ENCODE assay signal across 14 mouse cellular contexts in the genomic region with DNA sequence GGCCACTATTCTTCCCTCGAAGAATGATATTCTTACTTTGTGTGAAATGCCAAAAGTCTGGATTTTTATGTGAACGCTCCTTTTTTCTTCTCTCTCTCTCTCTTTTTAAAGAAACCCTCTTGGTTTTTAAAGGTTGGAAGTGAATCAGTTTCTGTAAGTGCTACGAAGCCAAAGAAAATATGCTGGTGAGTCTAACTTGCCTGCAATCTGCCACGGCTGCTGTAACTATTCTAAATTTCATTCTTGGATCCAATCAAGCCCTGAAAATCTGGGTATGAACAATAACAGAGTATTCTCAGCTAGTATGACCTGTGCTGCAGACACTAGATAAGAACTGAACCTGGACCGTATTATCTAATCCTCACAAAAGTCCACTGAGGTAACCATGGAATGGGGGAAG. TPM values are rescaled to one million over a fixed set of nuclear protein-coding genes. Genes with fewer than 3 reads are reported as not detected.
A peak's percentile ranks its signal among the peaks of the same experiment; 100 is the strongest.
DNase-seq lines count a peak whose midpoint lies in the region; ATAC-seq and TF ChIP-seq lines count a peak whose summit lies in the region.
"Had no signal": no experiment of that assay in that cellular context is flagged by ENCODE, and none has a peak within 500 bp of the region (broad histone marks: within the 10 kb centered on the region; RNA-seq: fewer than 3 reads in every experiment).

No protein-coding gene starts in this region.

- DNase-seq in forebrain, embryonic 11.5 days (ENCODE audit: low spot score): no peak
- no peak for DNase-seq in left cerebral cortex, adult 2 months (ENCODE audit: extremely low spot score in 1 of 2, low spot score in 2 of 2)
- no peak for DNase-seq in left cerebral cortex, adult 11 months (ENCODE audit: low spot score)
- peak; percentile 43 for DNase-seq in NIH3T3 (ENCODE audit: low read depth)
- DNase-seq in forebrain, postnatal 0 days: peak; percentile 67
- no peak for DNase-seq in urinary bladder, adult 2 months (ENCODE audit: low spot score)
- no peak for DNase-seq in left cerebral cortex, postnatal 36 days (ENCODE audit: low spot score in 2 of 2)
- DNase-seq: right cerebral cortex, postnatal 14 days; thymus, postnatal 36 days had no signal

- no peak overlapping the region for H3K4me2 ChIP-seq in forebrain, embryonic 13.5 days
- no peak overlapping the region for H3K4me2 ChIP-seq in forebrain, embryonic 11.5 days (ENCODE audit: low read depth, low read length, severe bottlenecking)
- H3K4me2 ChIP-seq in forebrain, postnatal 0 days (ENCODE audit: low read depth): peak overlapping the region; percentile 17
- H3K4me2 ChIP-seq: liver, embryonic 11.5 days; lung, embryonic 14.5 days had no signal

- peaks cover 17% of the 10 kb centered on the region for H3K36me3 ChIP-seq in forebrain, embryonic 13.5 days (ENCODE audit: poor library complexity, severe bottlenecking)
- H3K36me3 ChIP-seq in forebrain, embryonic 11.5 days (ENCODE audit: control insufficient read depth, insufficient read depth, low read length): no peaks in the 10 kb centered on the region; the same call in 1 of the 2 replicates
- H3K36me3 ChIP-seq in forebrain, postnatal 0 days (ENCODE audit: insufficient read depth): no peaks in the 10 kb centered on the region

- ATAC-seq in forebrain, embryonic 13.5 days: no peak
- no peak for ATAC-seq in forebrain, embryonic 11.5 days (replicated peaks; ENCODE audit: low FRiP score)
- no peak for ATAC-seq in forebrain, postnatal 0 days

- H3K9me3 ChIP-seq in forebrain, embryonic 13.5 days (replicated peaks): 0 out of 2 replicates have a peak, but pooled peaks cover 2% of the 10 kb centered on the region
- H3K9me3 ChIP-seq in forebrain, embryonic 11.5 days (ENCODE audit: control insufficient read depth, low read length): peaks cover 3% of the 10 kb centered on the region; the same call in 1 of the 2 replicates
- H3K9me3 ChIP-seq in forebrain, postnatal 0 days (ENCODE audit: low read length): no peaks in the 10 kb centered on the region

- H3K27ac ChIP-seq in forebrain, embryonic 13.5 days: peak overlapping the region; percentile 41
- H3K27ac ChIP-seq in forebrain, embryonic 11.5 days (ENCODE audit: low read depth, low read length): no peak overlapping the region
- peak overlapping the region; percentile 80 for H3K27ac ChIP-seq in left cerebral cortex, adult 2 months
- peak overlapping the region; percentile 69 for H3K27ac ChIP-seq in forebrain, postnatal 0 days (ENCODE audit: low read depth, low read length)
- H3K27ac ChIP-seq: stomach, postnatal 0 days had no signal

- H3K27me3 ChIP-seq in forebrain, embryonic 13.5 days: no peaks in the 10 kb centered on the region
- H3K27me3 ChIP-seq in forebrain, embryonic 11.5 days (ENCODE audit: control insufficient read depth, insufficient read depth, low read length): no peaks in the 10 kb centered on the region
- H3K27me3 ChIP-seq in forebrain, postnatal 0 days (ENCODE audit: insufficient read depth, low read length): no peaks in the 10 kb centered on the region

- 89% methylated on average over 5 of the region's 5 CpGs for WGBS in forebrain, embryonic 13.5 days
- 87% methylated on average over 5 of the region's 5 CpGs for WGBS in forebrain, embryonic 11.5 days
- WGBS in forebrain, postnatal 0 days: 52% methylated on average over 5 of the region's 5 CpGs

- intact Hi-C loops in left cerebral cortex, adult 2 months (cut with DNase I): loop anchor here (5.0 kb wide), 2 partner anchors 104 to 199 kb away; no protein-coding TSS in a partner anchor
- intact Hi-C loops in left cerebral cortex, postnatal 36 days (cut with DNase I): no loop called here

- no peak overlapping the region for H3K9ac ChIP-seq in forebrain, embryonic 13.5 days
- no peak overlapping the region for H3K9ac ChIP-seq in forebrain, embryonic 11.5 days (ENCODE audit: low read length)
- no peak overlapping the region for H3K9ac ChIP-seq in forebrain, postnatal 0 days
- H3K9ac ChIP-seq: lung, embryonic 14.5 days had no signal

- no peak overlapping the region for H3K4me3 ChIP-seq in forebrain, embryonic 13.5 days
- no peak overlapping the region for H3K4me3 ChIP-seq in forebrain, embryonic 11.5 days (ENCODE audit: low read depth, low read length)
- H3K4me3 ChIP-seq in left cerebral cortex, adult 2 months: no peak overlapping the region; the same call in 1 of the 2 replicates
- no peak overlapping the region for H3K4me3 ChIP-seq in forebrain, postnatal 0 days (ENCODE audit: low read depth, low read length)
- H3K4me3 ChIP-seq: myocyte had no signal

- peaks cover 76% of the 10 kb centered on the region for H3K4me1 ChIP-seq in forebrain, embryonic 13.5 days
- peaks cover 18% of the 10 kb centered on the region for H3K4me1 ChIP-seq in forebrain, embryonic 11.5 days (replicated peaks; ENCODE audit: control insufficient read depth, insufficient read depth, low read length)
- peaks cover 42% of the 10 kb centered on the region for H3K4me1 ChIP-seq in forebrain, postnatal 0 days (ENCODE audit: insufficient read depth)

- no peak for TF ChIP-seq CTCF in left cerebral cortex, adult 2 months (IDR thresholded peaks at IDR 0.05)
- TF ChIP-seq CTCF in forebrain, postnatal 0 days (IDR thresholded peaks at IDR 0.05; ENCODE audit: low read depth): no peak

RNA-seq across cellular contexts. Expression of gene Srgap3, which starts 21.1 kb away (rescaled TPM):
- polyA plus RNA-seq in forebrain, embryonic 13.5 days (2015; fragmentation: Nextera tagmentation; extraction: Ambion mirVana): 30.1 and 33.6 TPM in 2 replicates
- polyA plus RNA-seq in forebrain, embryonic 11.5 days (2014; fragmentation: Nextera tagmentation; extraction: Ambion mirVana): 37.8 and 38.5 TPM in 2 replicates
- 100 to 1,000 TPM; 232 to 236 TPM for total RNA-seq in left cerebral cortex, adult 2 months (2021)
- 39.4 and 56.7 TPM in 2 replicates for total RNA-seq in forebrain, postnatal 0 days (2014; rRNA removed)
- 13.2 and 21.2 TPM in 2 replicates for polyA plus RNA-seq in forebrain, postnatal 0 days (2015; fragmentation: Nextera tagmentation; extraction: Ambion mirVana)
- polyA plus RNA-seq in urinary bladder, adult 2 months (2012; rRNA removed): 2.5 and 3.6 TPM in 2 replicates
- 100 to 1,000 TPM; 191 to 230 TPM for total RNA-seq in left cerebral cortex, postnatal 36 days (2021)

Comparison
In these comparisons a context has a peak if more than half of its experiments do, and no peak if none do; other contexts are left out.
1. DNase-seq: peak in NIH3T3 (single experiment) and forebrain, postnatal 0 days (single experiment); none in forebrain, embryonic 11.5 days (single experiment), left cerebral cortex, adult 2 months (0 of 2), left cerebral cortex, adult 11 months (single experiment), urinary bladder, adult 2 months (single experiment) and left cerebral cortex, postnatal 36 days (0 of 2).